Mouse (Mus musculus): ENCODE measurements around the gene Med29.
A peak's percentile ranks its signal among the peaks of the same experiment; 100 is the strongest.

The Med29 gene

DNA sequence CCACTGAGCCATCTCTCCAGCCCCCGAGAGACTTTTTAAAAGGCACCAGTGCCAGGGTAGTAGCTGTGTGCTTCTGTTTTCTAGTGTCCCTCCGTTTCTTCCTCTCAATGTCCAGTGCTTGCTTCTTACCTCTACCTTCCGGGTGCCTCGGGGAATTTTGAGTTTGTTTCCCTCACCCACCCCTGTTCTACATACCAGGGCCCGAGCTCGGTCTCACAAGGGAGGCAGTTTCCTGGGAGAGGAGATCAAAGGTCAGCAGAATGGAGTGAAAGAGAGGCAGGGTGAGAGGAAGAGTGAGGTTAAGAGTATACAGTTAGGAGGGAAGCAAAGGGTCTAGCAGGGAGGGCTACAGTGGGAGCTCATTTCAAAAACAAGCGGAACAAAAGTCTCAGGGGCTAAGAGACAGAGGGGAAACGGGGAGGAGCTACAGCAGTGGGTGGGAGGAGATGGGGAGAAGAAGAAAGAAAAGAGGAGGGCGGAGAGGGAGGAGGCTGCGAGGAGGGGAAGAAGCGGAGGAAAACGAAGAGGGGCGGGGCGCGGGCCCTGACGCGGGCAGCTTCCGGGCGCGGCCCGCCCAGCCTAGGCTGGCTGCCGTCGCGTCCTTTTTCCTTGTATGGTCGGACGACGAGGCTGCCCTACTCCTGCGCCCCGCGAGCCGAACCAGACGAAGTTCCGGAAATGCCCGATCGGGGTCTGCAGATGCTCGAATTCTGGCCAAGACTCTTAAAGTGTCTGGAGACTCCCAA is 17.2 kb downstream of the Med29 start:
- DNase-seq = peak; percentile 98

- no peak for DNase-seq
Measured at GRCm38 (mm10) chr7:28374647-28375046, 17.9 kb downstream of the Med29 start.

DNA sequence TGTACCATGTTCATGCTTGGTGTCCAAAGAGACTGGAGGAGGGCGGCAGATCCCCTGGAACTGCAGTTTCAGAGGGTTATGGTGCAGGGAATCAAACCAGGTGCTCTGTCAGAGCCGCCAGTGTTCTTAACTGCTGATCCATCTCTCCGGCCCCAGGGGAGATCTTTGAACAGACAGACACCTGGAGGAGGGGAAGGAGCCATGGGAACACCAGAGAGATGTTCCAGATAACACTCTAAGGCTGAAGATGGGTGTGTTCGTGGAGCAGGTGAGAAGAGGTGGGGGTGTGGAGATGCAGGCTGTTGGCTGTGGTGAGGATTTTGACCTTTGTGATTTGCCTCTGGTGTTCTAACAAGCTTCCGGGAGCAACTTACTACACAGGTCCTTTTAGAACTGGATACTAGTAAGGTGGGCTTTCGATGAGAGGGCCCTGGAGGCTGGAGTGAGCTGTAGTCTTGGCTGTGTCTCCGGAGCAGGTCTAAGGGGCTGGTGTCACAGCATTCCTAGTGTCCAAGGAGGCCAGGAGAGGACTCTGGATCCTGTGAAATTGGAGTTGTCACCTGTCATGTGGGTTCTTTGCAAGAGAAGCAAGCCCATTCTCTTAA is 18.5 kb downstream of the Med29 start:
- no peak for DNase-seq

- DNase-seq = peak; percentile 93
Measured at GRCm38 (mm10) chr7:28373131-28373581, 19.4 kb downstream of the Med29 start.

DNA sequence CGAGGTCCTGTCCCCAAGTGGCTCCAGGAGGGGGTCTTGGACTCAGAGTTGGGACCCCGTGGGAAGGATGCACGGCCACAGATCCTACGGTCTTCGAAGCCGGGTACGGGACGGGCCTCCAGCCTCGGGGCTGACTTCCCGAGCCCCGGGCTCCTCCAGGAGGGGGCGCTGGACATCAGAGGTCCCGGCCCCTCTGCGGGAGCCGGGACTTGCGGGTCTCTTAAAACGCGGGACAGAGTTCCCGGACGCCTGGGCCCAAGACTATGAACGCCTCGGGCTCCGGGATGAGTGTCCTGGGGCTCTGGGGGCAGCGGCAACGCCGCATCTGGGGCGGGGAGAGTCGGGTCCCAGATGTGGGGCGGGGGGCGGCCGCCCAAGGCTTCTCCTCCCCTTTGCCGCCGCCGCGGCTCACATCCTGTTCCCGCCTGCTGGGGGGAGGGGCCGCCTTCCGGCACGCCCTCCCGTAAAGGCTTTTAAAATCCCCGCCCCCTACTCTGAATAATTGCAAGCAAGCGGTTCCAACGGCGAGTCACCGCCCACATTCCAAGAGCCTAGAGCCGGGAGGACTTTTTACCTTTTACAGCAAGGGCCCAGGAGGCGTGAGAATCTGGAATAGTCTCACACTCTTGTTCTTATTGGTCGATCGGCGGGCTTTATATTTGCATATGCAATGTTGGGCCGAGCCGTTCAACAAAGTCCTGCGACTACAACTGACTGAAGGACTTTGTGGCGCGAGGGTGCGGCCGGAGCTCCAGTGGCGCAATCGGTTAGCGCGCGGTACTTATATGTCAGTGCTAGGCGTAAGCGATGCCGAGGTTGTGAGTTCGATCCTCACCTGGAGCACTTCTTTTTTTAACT is 20.0 kb downstream of the Med29 start, which contains the start of gene Plekhg2:
Plekhg2 (minus strand) TSS at position 349 of the 858 bp plus-strand sequence.
- peak; percentile 99 for DNase-seq

DNA sequence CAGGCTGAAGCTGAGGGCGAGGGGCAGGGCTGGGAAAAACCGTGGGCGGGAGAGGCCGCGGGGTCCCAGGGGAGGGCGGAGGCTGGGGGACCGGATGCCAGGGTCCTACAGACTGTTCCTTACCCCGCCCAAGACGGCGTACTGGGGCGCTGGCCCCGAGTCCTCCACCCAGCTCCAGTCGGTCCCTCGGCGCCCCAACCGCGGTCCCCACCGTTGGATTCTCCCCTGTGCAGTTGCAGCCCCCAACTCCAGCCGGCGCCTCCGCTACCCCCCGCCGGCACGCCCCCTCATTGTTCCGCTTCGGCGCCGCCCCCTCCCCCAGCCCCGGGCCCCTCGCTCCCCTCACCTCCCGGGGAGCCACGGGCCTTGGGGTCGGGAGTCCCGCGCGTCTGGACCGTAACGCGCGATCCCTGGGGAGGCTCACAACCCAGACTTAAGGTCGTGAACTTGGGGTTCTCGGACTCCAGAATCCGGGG is 21.0 kb downstream of the Med29 start:
- peak; percentile 88 for DNase-seq

GRCm38 (mm10) chr7:28370977-28371513 is 21.5 kb downstream of the Med29 start:
- DNase-seq = peak; percentile 66

DNA sequence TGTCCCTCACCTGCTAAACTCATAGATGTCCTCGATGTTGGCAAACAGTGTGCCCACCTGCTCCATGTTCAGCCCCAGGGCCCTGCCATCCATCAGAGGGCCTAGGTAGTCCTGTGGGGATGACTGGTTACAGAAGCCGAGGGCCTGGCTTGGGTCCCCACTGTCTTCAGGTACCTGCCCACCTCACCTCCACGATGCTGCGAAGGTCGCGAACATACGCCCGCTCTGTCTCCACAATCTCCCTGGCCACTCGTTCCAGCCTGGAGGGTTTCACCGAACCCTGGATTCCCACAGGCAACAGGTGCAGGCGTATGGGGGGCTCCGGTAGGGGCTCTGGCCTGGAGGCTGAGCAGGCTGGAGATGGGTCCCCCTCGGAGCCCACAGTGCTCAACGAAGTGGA is 22.5 kb downstream of the Med29 start:
- no peak for DNase-seq

GRCm38 (mm10) chr7:28368276-28368920 is 24.1 kb downstream of the Med29 start:
- no peak for DNase-seq

GRCm38 (mm10) chr7:28367663-28368275 is 24.7 kb downstream of the Med29 start:
- no peak for DNase-seq

DNA sequence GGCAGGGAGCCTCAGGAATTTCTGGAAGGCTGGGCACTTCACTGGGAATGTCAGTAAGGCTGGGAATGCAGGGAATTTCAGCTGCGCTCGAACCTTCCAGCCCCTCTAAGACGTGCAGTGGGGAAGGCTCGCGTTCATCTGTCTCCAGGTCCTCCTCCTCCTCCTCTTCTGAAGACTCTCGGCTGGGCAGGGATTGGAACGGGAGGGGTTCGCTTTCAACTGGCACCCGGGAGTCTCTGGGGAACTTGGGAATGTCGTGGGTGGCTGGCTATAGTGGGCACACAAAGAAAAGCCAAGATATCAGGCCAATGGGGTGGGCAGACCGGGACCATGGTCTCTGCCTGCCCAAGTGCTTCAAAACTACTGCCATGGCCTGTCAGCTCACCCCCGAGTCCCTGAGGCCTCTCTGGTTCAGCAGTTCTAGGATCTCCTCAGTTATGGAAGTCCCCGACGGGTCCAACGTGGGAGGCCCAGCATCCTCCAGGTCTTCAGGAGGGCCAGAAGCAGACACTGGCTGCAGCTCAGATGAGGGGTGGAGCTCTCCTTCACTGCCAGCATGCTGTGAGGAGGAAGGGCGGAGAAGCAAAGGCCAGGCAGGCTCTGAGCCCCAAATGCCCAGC is 30.0 kb downstream of the Med29 start:
- DNase-seq = no peak

GRCm38 (mm10) chr7:28361647-28362341 is 30.7 kb downstream of the Med29 start:
- peak; percentile 3 for DNase-seq

GRCm38 (mm10) chr7:28360291-28360690 is 32.2 kb downstream of the Med29 start:
- DNase-seq = no peak

DNA sequence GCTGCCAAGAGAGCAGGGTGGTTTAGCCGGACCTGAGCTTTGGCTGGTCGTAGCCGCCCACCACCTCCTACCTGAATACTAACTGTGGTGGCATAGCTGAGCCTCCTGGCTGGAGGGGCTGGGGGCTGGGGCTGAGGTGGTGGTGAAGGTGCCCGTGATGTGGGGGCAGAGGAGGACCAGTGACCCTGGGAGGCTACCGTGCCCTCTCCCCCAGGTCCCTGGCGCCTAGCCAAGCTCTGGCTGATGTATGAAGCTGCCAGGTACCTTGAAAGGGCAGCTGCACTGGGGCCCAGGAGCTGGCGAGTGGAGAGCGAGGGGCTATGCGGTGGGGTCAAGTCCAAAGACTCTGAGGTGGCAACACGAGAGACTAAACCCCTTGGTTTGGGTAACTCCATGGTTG is 32.7 kb downstream of the Med29 start:
- DNase-seq = peak; percentile 21

GRCm38 (mm10) chr7:28358431-28358830 is 34.1 kb downstream of the Med29 start:
- DNase-seq = no peak

DNA sequence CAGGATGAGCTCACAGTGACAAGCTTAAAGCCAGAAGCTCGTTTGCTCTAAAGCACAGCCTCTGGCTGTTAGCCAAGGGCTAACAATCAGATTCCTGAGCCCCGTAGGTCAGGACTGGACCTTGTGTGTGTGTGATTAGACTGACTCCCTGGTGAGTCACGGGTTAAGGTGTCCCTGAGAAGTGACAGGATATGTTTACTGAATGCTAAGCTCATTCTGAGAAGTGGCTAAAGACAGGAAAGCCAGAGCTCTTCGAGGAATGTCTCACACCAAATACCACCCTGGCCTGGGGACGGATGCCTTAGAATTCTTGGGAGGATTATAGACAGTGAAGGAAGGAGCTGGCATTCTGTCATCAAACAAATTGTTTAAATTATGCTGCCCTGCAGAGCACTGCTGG is 34.5 kb downstream of the Med29 start:
- DNase-seq = peak; percentile 52

DNA sequence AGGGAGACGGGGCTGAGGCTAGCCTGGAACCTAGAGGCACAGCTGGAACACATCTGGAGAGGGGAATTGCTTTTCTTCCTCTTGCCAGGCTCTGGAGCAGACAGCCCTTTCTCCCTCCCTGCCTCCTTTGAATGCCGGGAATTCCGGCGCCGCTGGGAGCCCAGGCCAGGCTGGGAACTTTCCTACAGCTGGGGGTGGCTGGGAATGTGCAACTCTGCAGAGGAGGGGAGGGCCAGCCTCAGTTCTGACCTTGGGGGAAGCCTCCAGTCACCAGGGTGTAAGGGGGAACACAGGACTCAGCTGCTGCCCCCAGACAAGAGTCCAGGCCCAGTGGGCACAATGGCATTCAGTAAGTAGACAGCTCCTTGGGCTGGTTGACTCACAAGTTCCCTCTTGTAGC is 35.5 kb downstream of the Med29 start:
- DNase-seq = peak; percentile 88

GRCm38 (mm10) chr7:28355221-28355620 is 37.3 kb downstream of the Med29 start:
- DNase-seq = no peak

GRCm38 (mm10) chr7:28354596-28354995 is 37.9 kb downstream of the Med29 start:
- DNase-seq = no peak

- DNase-seq = no peak
Measured at GRCm38 (mm10) chr7:28354113-28354581, 38.4 kb downstream of the Med29 start.

- DNase-seq = peak; percentile 25
Measured at GRCm38 (mm10) chr7:28353267-28353666, 39.2 kb downstream of the Med29 start.

Data from lung, postnatal 10 days (tissue).